Mouse (Mus musculus) brain, embryonic 14.5 days (tissue): ENCODE data around the gene Cars2. TPM values are rescaled to one million over a fixed set of nuclear protein-coding genes. Genes with fewer than 3 reads are reported as not detected.

Source experiments
- DNase-seq: peaks from one replicate; pipeline ENCODE4 v3.0.0-alpha.2; 2011; ENCODE audit warnings: low read depth
- CTCF ChIP-seq: fragments of 200-500 bp; IDR thresholded peaks from 2 replicates; pipeline ENCODE4 v1.5.1; 2012; ENCODE audit warnings: inconsistent platforms, mild to moderate bottlenecking, moderate library complexity, borderline replicate concordance; ENCODE audit not compliant: insufficient read depth, insufficient read length; ENCODE audit errors: extremely low read depth
- POLR2A ChIP-seq: fragments of 200-500 bp; IDR thresholded peaks from 2 replicates; pipeline ENCODE4 v1.6.1; 2012; ENCODE audit warnings: mild to moderate bottlenecking, inconsistent platforms, borderline replicate concordance; ENCODE audit not compliant: poor library complexity, insufficient read depth, insufficient read length, severe bottlenecking; ENCODE audit errors: extremely low read depth
- polyA plus RNA-seq: library from polyadenylated mRNA; depleted of rRNA; stranded (reverse); fragments of >200 nt; gene quantifications from 2 replicates; pipeline ENCODE4 v1.2.3, GENCODE M21; 2012; rRNA removed

The Cars2 gene
- polyA plus RNA-seq = 44.1 and 54.9 TPM in 2 replicates

DNA sequence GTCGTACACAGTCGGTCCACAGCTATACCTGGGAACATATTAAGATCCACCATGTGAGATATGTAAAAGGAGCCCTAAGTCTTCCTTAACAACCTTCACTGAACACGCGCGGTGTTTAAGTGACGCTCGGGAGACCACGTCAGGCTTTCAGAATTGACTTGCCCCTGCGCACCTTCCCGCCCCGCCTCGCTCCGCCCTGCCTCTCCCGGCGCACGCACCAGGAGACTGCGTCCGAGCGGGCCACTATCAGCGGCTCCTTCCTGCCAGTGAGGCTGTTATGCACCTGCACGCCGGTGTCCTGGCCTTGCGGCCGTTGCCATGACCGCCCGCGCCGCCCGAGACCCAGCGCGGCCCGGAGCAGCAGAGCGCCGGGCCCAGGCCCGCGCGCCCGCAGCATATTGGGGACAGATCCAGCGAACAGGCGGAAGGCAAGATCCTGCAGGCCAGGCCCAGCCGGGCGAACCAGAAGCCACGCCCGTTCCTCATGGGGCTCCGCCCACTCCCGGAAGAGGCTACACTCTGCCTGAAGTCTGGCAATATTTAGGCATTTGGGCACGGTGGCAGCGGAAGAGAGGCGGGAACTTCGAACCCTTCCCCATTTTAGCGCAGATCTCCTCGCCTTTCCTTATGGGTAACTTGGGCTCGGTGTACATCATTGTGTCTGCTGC lies at the start of gene Cars2:
TSS of gene Cars2 (minus strand) at position 503 of the 668 bp plus-strand sequence.
- TF ChIP-seq POLR2A (peak; percentile 67), CTCF (no peak)
- DNase-seq = peak; percentile 93

GRCm38 (mm10) chr8:11593222-11593884 lies 42.8 kb upstream of the Cars2 start:
- DNase-seq = no peak
- TF ChIP-seq CTCF (no peak), POLR2A (no peak)

DNA sequence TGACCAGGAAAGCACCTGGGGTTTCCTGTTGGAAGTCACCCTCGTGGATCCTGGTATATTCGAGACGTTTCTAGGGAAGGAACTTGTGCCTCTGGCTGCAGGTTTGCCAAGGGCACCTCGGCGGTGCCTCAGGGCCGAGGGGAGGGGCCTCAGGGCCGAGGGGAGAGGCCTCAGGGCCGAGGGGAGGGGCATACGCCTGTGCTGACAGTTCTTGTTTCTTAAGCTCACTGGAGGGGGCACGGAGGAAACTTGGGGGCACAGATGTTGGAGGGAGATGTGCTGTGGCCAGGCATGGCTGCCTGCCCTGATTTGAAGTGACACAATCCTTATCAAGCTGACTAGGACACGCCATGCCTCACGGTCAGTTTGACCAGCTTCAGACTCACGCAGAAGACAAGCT lies 41.7 kb upstream of the Cars2 start:
- TF ChIP-seq POLR2A = no peak
- no peak for TF ChIP-seq CTCF
- no peak for DNase-seq

DNA sequence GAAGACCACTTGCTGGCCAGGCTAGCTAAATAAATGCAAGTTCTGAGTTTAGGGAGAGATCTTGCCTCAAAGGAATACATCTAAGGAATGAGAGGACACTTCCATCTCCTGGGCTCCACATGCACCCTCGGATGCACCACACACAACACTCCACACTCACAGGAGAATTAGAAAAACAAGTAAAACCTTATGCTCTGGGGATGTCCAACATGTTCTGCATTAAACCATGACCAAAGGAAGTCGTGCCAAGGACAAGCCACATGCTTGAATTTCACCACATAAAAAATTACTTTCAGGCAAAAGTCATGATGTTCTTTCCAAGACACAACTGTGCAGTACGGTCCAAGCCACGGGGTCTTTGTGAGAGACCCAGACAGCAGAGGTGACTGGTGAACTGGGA lies 41.3 kb upstream of the Cars2 start:
- DNase-seq = no peak
- TF ChIP-seq POLR2A (no peak), CTCF (no peak)

- no peak for TF ChIP-seq CTCF
- TF ChIP-seq POLR2A = no peak
- no peak for DNase-seq
Observed at GRCm38 (mm10) chr8:11586374-11586745, 35.8 kb upstream of the Cars2 start.

- TF ChIP-seq CTCF = no peak
- no peak for TF ChIP-seq POLR2A
- DNase-seq = no peak
Observed at GRCm38 (mm10) chr8:11585513-11586373, 35.2 kb upstream of the Cars2 start.

- DNase-seq = no peak
- TF ChIP-seq CTCF (no peak), POLR2A (no peak)
Observed at GRCm38 (mm10) chr8:11575604-11576384, 25.2 kb upstream of the Cars2 start.

DNA sequence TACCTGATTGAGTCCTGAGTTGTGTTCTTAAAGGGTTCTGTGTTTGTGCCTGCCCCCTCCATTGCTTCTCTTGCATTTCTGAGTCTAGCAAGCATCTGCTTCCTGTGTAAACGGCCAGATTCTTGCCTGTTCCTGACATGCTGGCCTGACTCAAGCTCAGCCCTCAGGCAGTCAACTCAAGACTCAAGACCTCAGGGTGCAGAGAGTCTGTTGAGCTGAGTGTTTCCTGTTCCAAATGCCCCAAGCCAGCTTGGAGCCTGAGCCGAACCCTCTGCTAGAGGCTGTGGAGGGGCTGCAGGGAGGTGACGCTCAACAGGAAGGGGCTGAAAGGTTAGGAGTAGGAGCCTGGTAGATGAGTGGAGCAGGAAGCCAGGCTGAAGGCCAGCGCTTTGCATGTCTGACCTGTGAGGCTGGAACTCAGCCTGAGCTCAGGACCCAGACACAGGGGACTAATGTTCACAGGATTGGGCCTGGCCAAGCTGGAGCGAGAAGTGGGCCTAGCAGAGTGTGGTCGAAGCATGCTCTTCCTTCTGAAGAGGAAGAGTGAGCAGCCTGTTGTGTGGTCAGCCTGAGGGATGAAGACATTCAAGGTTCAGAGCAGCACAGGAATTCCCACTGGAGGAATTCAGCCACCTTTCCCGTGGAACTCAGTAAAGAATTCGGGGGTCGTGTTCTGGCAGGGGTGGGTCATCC lies 24.5 kb upstream of the Cars2 start:
- DNase-seq = no peak
- TF ChIP-seq CTCF = no peak
- TF ChIP-seq POLR2A = no peak

- TF ChIP-seq CTCF (no peak), POLR2A (no peak)
- DNase-seq = no peak
Observed at GRCm38 (mm10) chr8:11572428-11572827, 21.8 kb upstream of the Cars2 start.

GRCm38 (mm10) chr8:11571950-11572349 lies 21.4 kb upstream of the Cars2 start:
- TF ChIP-seq CTCF (no peak), POLR2A (no peak)
- no peak for DNase-seq

- TF ChIP-seq CTCF (no peak), POLR2A (no peak)
Observed at GRCm38 (mm10) chr8:11570742-11571141, 20.2 kb upstream of the Cars2 start.

More at GRCm38 (mm10) chr8:11570742-11571141, 20.2 kb upstream of the Cars2 start:
- DNase-seq = no peak
